Mouse (Mus musculus) lung, embryonic 15.5 days (tissue): ENCODE data around the gene Scamp2. TPM values are rescaled to one million over a fixed set of nuclear protein-coding genes. Genes with fewer than 3 reads are reported as not detected.

Source experiments
- ATAC-seq: fragments of 200-750 bp; cut with Nextera tagmentation; 2 replicates; pipeline ENCODE4 v1.8.0; 2017; ENCODE audit warnings: moderate number of reproducible peaks, borderline replicate concordance; ENCODE audit not compliant: low FRiP score, low TSS enrichment; ENCODE audit errors: extremely low read depth
- H3K27ac ChIP-seq: fragments of 300-500 bp; sonication (generic); 2 replicates; pipeline ENCODE4 v1.5.1; 2015; ENCODE audit warnings: moderate library complexity, mild to moderate bottlenecking, inconsistent platforms
- H3K27me3 ChIP-seq: fragments of 300-500 bp; sonication (generic); 2 replicates; pipeline ENCODE4 v1.6.1; 2015; ENCODE audit warnings: inconsistent platforms
- H3K36me3 ChIP-seq: fragments of 300-500 bp; sonication (generic); 2 replicates; pipeline ENCODE4 v1.6.1; 2015; ENCODE audit warnings: inconsistent platforms
- H3K4me1 ChIP-seq: fragments of 300-500 bp; sonication (generic); 2 replicates; pipeline ENCODE4 v1.6.1; 2015; ENCODE audit warnings: inconsistent platforms
- H3K4me2 ChIP-seq: fragments of 300-500 bp; sonication (generic); 2 replicates; pipeline ENCODE4 v1.6.1; 2015; ENCODE audit warnings: inconsistent platforms, mild to moderate bottlenecking, moderate library complexity
- H3K4me3 ChIP-seq: fragments of 300-500 bp; sonication (generic); 2 replicates; pipeline ENCODE4 v1.5.1; 2015; ENCODE audit warnings: mild to moderate bottlenecking, inconsistent platforms
- H3K9ac ChIP-seq: fragments of 300-500 bp; sonication (generic); 2 replicates; pipeline ENCODE4 v1.6.1; 2015; ENCODE audit warnings: inconsistent platforms
- H3K9me3 ChIP-seq: fragments of 300-500 bp; sonication (generic); 2 replicates; pipeline ENCODE4 v1.6.1; 2016; ENCODE audit warnings: inconsistent platforms
- WGBS: fragments of 180-500 bp; shearing (Covaris S2); methylation state at CpG from one replicate; pipeline ENCODE4 v1.1.7; 2015; 5-methylcytosine and 5-hydroxymethylcytosine counted together
- polyA plus RNA-seq: library from polyadenylated mRNA; unstranded; fragments of >200 nt; fragmentation: Nextera tagmentation; extraction: Ambion mirVana; gene quantifications from 2 replicates; pipeline ENCODE4 v1.2.1, GENCODE M21; 2015

The Scamp2 gene
- 60.9 and 61.2 TPM in 2 replicates for polyA plus RNA-seq

- H3K9ac ChIP-seq: peak within 1 kb of the TSS; percentile 63
- H3K4me3 ChIP-seq: peak within 1 kb of the TSS; percentile 80
- no peaks in the 10 kb centered on the region; the same call in 1 of the 2 replicates for H3K27me3 ChIP-seq
- H3K4me1 ChIP-seq: peaks cover 39% of the 10 kb centered on the region
- ATAC-seq: peak; percentile 99
- no peaks in the 10 kb centered on the region for H3K36me3 ChIP-seq
- H3K27ac ChIP-seq: peak within 1 kb of the TSS; percentile 61
- H3K4me2 ChIP-seq: peak within 1 kb of the TSS; percentile 77
- WGBS: under 1% methylated on average over 37 of the region's 37 CpGs
- H3K9me3 ChIP-seq: no peaks in the 10 kb centered on the region
These were observed at the start of gene Scamp2 for GRCm38 (mm10) chr9:57560861-57561710. Scamp2 (plus strand) TSS chr9:57560943.

DNA sequence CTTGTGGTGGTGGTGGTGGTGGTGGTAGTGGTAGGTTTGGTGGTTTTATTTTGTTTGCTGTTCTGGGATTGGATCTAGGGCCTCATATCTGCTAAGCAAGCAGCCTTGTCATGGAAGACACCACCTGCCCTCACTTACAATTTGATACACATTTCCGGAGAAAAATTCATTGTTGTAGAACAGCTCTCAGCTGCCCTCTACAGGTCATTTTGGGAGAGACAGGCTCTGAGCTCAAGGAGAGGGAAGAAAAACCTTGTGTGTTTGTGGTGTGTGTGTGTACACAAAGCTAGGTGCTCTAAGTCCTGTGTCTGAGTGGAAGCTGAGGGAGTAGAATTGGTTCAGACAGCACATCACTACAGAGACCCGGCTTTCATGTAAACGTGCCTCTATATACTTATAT lies 43.6 kb upstream of the Scamp2 start:
- H3K9ac ChIP-seq: no peak overlapping the region
- no peak for ATAC-seq
- 8% methylated on average over 3 of the region's 3 CpGs for WGBS
- no peaks in the 10 kb centered on the region for H3K9me3 ChIP-seq
- H3K27me3 ChIP-seq: no peaks in the 10 kb centered on the region
- no peaks in the 10 kb centered on the region for H3K36me3 ChIP-seq
- no peak overlapping the region for H3K4me3 ChIP-seq
- no peak overlapping the region for H3K4me2 ChIP-seq
- peaks cover 5% of the 10 kb centered on the region for H3K4me1 ChIP-seq
- no peak overlapping the region for H3K27ac ChIP-seq

GRCm38 (mm10) chr9:57520375-57521055 lies 40.2 kb upstream of the Scamp2 start:
- peak overlapping the region; percentile 61; the same call in 1 of the 2 replicates for H3K27ac ChIP-seq
- ATAC-seq: peak; percentile 41; the same call in 1 of the 2 replicates
- 22% methylated on average over 16 of the region's 16 CpGs for WGBS
- H3K4me2 ChIP-seq: peak overlapping the region; percentile 68
- H3K9me3 ChIP-seq: no peaks in the 10 kb centered on the region
- no peaks in the 10 kb centered on the region for H3K27me3 ChIP-seq
- H3K9ac ChIP-seq: peak overlapping the region; percentile 99
- peaks cover 17% of the 10 kb centered on the region for H3K4me1 ChIP-seq
- H3K36me3 ChIP-seq: no peaks in the 10 kb centered on the region
- H3K4me3 ChIP-seq: peak overlapping the region; percentile 99

DNA sequence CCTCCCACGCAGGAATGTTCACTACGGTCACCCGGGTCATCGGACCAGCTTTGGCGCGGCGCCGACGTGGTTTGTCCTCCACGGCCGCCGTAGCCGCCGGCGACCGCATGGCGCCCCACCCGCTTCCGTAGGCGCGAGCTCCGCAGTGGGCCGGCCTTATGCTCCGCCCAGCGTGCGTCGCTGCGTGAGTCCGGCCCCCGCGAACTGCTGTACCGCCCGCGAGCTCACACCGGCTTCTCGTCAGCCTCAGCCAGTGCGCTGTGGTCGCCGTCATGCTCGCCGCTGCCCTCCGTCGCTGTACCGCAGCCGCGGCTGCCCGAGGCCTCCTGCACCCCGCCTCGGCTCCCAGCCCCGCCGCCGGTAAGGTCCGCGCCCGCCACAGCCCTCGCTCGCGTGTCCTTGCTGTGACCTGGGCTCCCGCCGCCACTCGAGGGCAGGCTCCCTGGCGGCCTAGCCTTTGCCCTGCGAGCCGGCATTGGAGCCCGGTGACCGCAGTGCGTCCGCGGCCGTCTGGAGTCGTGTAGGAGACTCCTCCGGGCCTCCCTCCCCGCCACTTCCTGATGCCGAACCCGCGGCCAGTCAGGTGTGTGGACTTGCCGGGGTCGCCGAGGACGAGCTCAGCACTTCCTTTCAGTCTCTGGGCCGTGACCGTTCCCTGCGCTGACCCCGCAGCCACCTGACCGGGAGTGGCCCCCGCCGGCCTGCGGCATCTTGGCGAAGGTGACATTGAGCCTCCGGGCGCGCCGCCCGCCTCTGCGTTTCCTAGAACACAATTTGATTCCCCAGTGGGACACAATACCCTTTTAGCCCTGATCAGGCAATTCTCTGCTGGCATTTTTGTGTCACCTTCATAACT lies 39.5 kb upstream of the Scamp2 start, which contains the start of gene Cox5a:
Gene Cox5a (plus strand): TSS at position 219 of the 856 bp plus-strand sequence.
- Histone ChIP-seq H3K27ac (peak within 1 kb of the TSS; percentile 93), H3K27me3 (no peaks in the 10 kb centered on the region), H3K36me3 (no peaks in the 10 kb centered on the region), H3K4me2 (peak within 1 kb of the TSS; percentile 72), H3K9me3 (no peaks in the 10 kb centered on the region), H3K4me3 (peak within 1 kb of the TSS; percentile 99), H3K4me1 (peaks cover 17% of the 10 kb centered on the region), H3K9ac (peak within 1 kb of the TSS; percentile 99)
- ATAC-seq: peak; percentile 98
- WGBS: under 1% methylated on average over 95 of the region's 95 CpGs

GRCm38 (mm10) chr9:57522114-57522860 lies 38.5 kb upstream of the Scamp2 start:
- H3K4me2 ChIP-seq: peak overlapping the region; percentile 72
- WGBS: 30% methylated on average over 7 of the region's 7 CpGs
- H3K4me1 ChIP-seq: peaks cover 17% of the 10 kb centered on the region
- peak overlapping the region; percentile 99 for H3K9ac ChIP-seq
- no peak for ATAC-seq
- no peaks in the 10 kb centered on the region for H3K27me3 ChIP-seq
- H3K27ac ChIP-seq: 0 out of 2 replicates have a peak overlapping the region, but pooled peaks have one; percentile 93
- no peaks in the 10 kb centered on the region for H3K36me3 ChIP-seq
- H3K9me3 ChIP-seq: no peaks in the 10 kb centered on the region
- H3K4me3 ChIP-seq: peak overlapping the region; percentile 99

GRCm38 (mm10) chr9:57522861-57523246 lies 37.9 kb upstream of the Scamp2 start:
- ATAC-seq: no peak
- H3K4me1 ChIP-seq: peaks cover 17% of the 10 kb centered on the region
- H3K9ac ChIP-seq: peak overlapping the region; percentile 3; the same call in 1 of the 2 replicates
- peak overlapping the region; percentile 72; the same call in 1 of the 2 replicates for H3K4me2 ChIP-seq
- H3K4me3 ChIP-seq: 0 out of 2 replicates have a peak overlapping the region, but pooled peaks have one; percentile 99
- no peaks in the 10 kb centered on the region for H3K27me3 ChIP-seq
- WGBS: 53% methylated on average over 4 of the region's 4 CpGs
- no peaks in the 10 kb centered on the region for H3K9me3 ChIP-seq
- no peak overlapping the region for H3K27ac ChIP-seq
- H3K36me3 ChIP-seq: no peaks in the 10 kb centered on the region

DNA sequence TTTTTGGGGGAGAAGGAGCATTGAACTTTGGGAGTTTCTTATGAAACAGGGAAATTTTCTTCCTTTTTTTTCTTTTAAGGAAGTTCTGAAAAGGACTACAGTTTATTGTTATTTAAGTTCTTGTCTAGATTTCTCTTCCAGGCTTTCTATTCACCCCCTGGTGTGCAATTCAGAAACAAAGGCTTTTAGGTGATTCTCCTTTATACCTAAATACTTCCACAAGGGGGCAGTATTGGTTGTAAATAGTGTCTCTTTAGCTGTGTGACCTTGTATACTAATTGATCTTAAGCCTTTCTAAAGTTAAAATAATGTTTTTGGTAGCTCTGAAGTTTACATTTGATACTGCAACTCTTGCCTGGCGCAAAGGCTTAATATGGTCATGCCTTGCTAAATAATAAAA lies 37.0 kb upstream of the Scamp2 start:
- H3K9me3 ChIP-seq: no peaks in the 10 kb centered on the region
- no peak overlapping the region for H3K27ac ChIP-seq
- no peaks in the 10 kb centered on the region for H3K36me3 ChIP-seq
- H3K4me2 ChIP-seq: no peak overlapping the region
- H3K9ac ChIP-seq: no peak overlapping the region
- H3K4me3 ChIP-seq: no peak overlapping the region
- no peak for ATAC-seq
- 88% methylated on average over 1 of the region's 1 CpGs for WGBS
- H3K4me1 ChIP-seq: peaks cover 17% of the 10 kb centered on the region
- H3K27me3 ChIP-seq: no peaks in the 10 kb centered on the region

GRCm38 (mm10) chr9:57524439-57524838 lies 36.3 kb upstream of the Scamp2 start:
- Histone ChIP-seq H3K4me2 (no peak overlapping the region), H3K4me1 (peaks cover 17% of the 10 kb centered on the region), H3K36me3 (no peaks in the 10 kb centered on the region), H3K4me3 (no peak overlapping the region), H3K9me3 (no peaks in the 10 kb centered on the region), H3K9ac (no peak overlapping the region), H3K27me3 (no peaks in the 10 kb centered on the region), H3K27ac (no peak overlapping the region)
- ATAC-seq: no peak

- no peak for ATAC-seq
- H3K4me3 ChIP-seq: no peak overlapping the region
- no peaks in the 10 kb centered on the region for H3K9me3 ChIP-seq
- no peak overlapping the region for H3K9ac ChIP-seq
- peaks cover 17% of the 10 kb centered on the region for H3K4me1 ChIP-seq
- no peak overlapping the region for H3K4me2 ChIP-seq
- H3K36me3 ChIP-seq: 0 out of 2 replicates have a peak, but pooled peaks cover 3% of the 10 kb centered on the region
- 52% methylated on average over 2 of the region's 2 CpGs for WGBS
- no peak overlapping the region for H3K27ac ChIP-seq
- no peaks in the 10 kb centered on the region for H3K27me3 ChIP-seq
These were observed 35.2 kb upstream of the Scamp2 start for GRCm38 (mm10) chr9:57525516-57525915.

DNA sequence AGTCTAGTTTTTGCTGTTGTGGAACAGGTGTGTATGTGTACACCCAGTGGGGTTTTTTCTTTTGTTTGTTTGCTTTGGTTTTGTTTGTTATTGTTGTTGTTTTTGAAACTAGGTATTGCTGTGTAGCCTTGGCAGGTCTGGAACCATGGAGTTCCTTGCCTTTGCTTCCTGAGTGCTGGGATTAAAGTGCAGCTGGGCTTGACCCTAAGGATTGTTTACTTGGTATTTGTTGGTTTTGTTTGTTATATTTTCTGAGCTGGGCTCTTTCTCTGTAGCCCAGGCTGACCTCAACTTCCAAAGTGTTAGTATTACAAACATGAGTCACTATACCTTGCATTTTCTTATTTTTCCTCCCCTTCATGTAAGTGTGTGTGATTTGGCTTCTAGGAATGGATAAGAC lies 34.3 kb upstream of the Scamp2 start:
- H3K27me3 ChIP-seq: no peaks in the 10 kb centered on the region
- H3K9ac ChIP-seq: no peak overlapping the region
- H3K4me3 ChIP-seq: no peak overlapping the region
- no peak overlapping the region for H3K27ac ChIP-seq
- ATAC-seq: no peak
- H3K4me2 ChIP-seq: no peak overlapping the region
- peaks cover 10% of the 10 kb centered on the region for H3K36me3 ChIP-seq
- peaks cover 17% of the 10 kb centered on the region for H3K4me1 ChIP-seq
- no peaks in the 10 kb centered on the region for H3K9me3 ChIP-seq

GRCm38 (mm10) chr9:57531946-57532345 lies 28.8 kb upstream of the Scamp2 start:
- Histone ChIP-seq H3K4me2 (no peak overlapping the region), H3K9me3 (no peaks in the 10 kb centered on the region), H3K4me3 (no peak overlapping the region), H3K36me3 (peaks cover 37% of the 10 kb centered on the region), H3K4me1 (no peaks in the 10 kb centered on the region), H3K27ac (no peak overlapping the region), H3K9ac (no peak overlapping the region), H3K27me3 (no peaks in the 10 kb centered on the region)
- 74% methylated on average over 1 of the region's 1 CpGs for WGBS
- ATAC-seq: no peak
